Mouse (Mus musculus) liver, postnatal 0 days (tissue): ENCODE measurements around the gene Btg4. TPM values are rescaled to one million over a fixed set of nuclear protein-coding genes. Genes with fewer than 3 reads are reported as not detected.

ENCODE experiments used
- ATAC-seq: fragments of 200-750 bp; cut with Nextera tagmentation; 2 replicates; pipeline ENCODE4 v1.8.0; 2017; ENCODE audit warnings: mild to moderate bottlenecking, moderate library complexity
- DNase-seq: peaks from one replicate; pipeline ENCODE4 v3.0.0-alpha.2; 2016
- H3K27ac ChIP-seq: fragments of 300-500 bp; sonication (generic); 2 replicates; pipeline ENCODE4 v1.5.1; 2014; ENCODE audit warnings: antibody characterized with exemption, moderate library complexity, mild to moderate bottlenecking, low read depth
- H3K27me3 ChIP-seq: fragments of 300-500 bp; sonication (generic); 2 replicates; pipeline ENCODE4 v1.6.1; 2014; ENCODE audit warnings: low read length, control low read depth, mixed read lengths; ENCODE audit not compliant: insufficient read depth
- H3K36me3 ChIP-seq: fragments of 300-500 bp; sonication (generic); replicated peaks from 2 replicates; pipeline ENCODE4 v1.6.1; 2014; ENCODE audit warnings: mild to moderate bottlenecking, control low read depth, low read length, moderate library complexity, mixed read lengths; ENCODE audit not compliant: insufficient read depth
- H3K4me1 ChIP-seq: fragments of 300-500 bp; sonication (generic); 2 replicates; pipeline ENCODE4 v1.6.1; 2014; ENCODE audit warnings: antibody characterized with exemption, mild to moderate bottlenecking, control low read depth; ENCODE audit not compliant: insufficient read depth
- H3K4me2 ChIP-seq: fragments of 300-500 bp; sonication (generic); 2 replicates; pipeline ENCODE4 v1.6.1; 2014; ENCODE audit warnings: low read depth, mild to moderate bottlenecking, low read length, moderate library complexity, mixed read lengths
- H3K4me3 ChIP-seq: fragments of 300-500 bp; sonication (generic); 2 replicates; pipeline ENCODE4 v1.5.1; 2014; ENCODE audit warnings: low read depth, low read length
- H3K9ac ChIP-seq: fragments of 300-500 bp; sonication (generic); replicated peaks from 2 replicates; pipeline ENCODE4 v1.6.1; 2014; ENCODE audit warnings: mild to moderate bottlenecking, moderate library complexity
- H3K9me3 ChIP-seq: fragments of 300-500 bp; sonication (generic); 2 replicates; pipeline ENCODE4 v1.6.1; 2016; ENCODE audit warnings: mild to moderate bottlenecking, control low read depth, low read length, mixed read lengths
- CTCF ChIP-seq: sonication (generic); IDR thresholded peaks from 2 replicates; pipeline ENCODE4 v1.5.1; 2016; ENCODE audit warnings: antibody characterized with exemption, low read depth
- EP300 ChIP-seq: IDR thresholded peaks from 2 replicates; pipeline ENCODE4 v1.6.1; 2016; ENCODE audit warnings: antibody characterized with exemption, low read depth, mild to moderate bottlenecking
- WGBS: fragments of 180-500 bp; shearing (Covaris S2); extraction: QIAGEN DNeasy Blood & Tissue Kit; methylation state at CpG from one replicate; pipeline ENCODE4 v1.1.7; 2014; ENCODE audit not compliant: insufficient replicate concordance; 5-methylcytosine and 5-hydroxymethylcytosine counted together
- polyA plus RNA-seq: library from polyadenylated mRNA; unstranded; fragments of >200 nt; fragmentation: Nextera tagmentation; extraction: Ambion mirVana; gene quantifications from 2 replicates; pipeline ENCODE4 v1.2.1, GENCODE M21; 2015

Gene Btg4
- polyA plus RNA-seq = not detected in 2 replicates

- H3K27me3 ChIP-seq = no peaks in the 10 kb centered on the region
- no peaks in the 10 kb centered on the region for H3K4me1 ChIP-seq
- ATAC-seq = no peak
- WGBS = 83% methylated on average over 2 of the region's 2 CpGs
- no peak within 1 kb of the TSS for H3K9ac ChIP-seq
- TF ChIP-seq CTCF = no peak
- no peak for TF ChIP-seq EP300
- H3K4me2 ChIP-seq = no peak within 1 kb of the TSS
- no peaks in the 10 kb centered on the region for H3K9me3 ChIP-seq
- no peak within 1 kb of the TSS for H3K4me3 ChIP-seq
- DNase-seq = no peak
- H3K27ac ChIP-seq = no peak within 1 kb of the TSS
- no peaks in the 10 kb centered on the region for H3K36me3 ChIP-seq
These were observed at the start of gene Btg4 for GRCm38 (mm10) chr9:51060601-51061000. Gene Btg4, plus strand, starts transcription at chr9:51060901.

GRCm38 (mm10) chr9:51013644-51014043, 47.1 kb upstream of the Btg4 start:
- H3K4me1 ChIP-seq = no peaks in the 10 kb centered on the region
- DNase-seq (no peak), ATAC-seq (no peak)
- no peak overlapping the region for H3K9ac ChIP-seq
- no peak overlapping the region for H3K4me3 ChIP-seq
- H3K4me2 ChIP-seq = no peak overlapping the region
- no peaks in the 10 kb centered on the region for H3K9me3 ChIP-seq
- WGBS = 54% methylated on average over 1 of the region's 1 CpGs
- 0 out of 2 replicates have a peak, but pooled peaks cover 4% of the 10 kb centered on the region for H3K27me3 ChIP-seq
- H3K36me3 ChIP-seq = no peaks in the 10 kb centered on the region
- H3K27ac ChIP-seq = no peak overlapping the region
- TF ChIP-seq CTCF (no peak), EP300 (no peak)

- no peaks in the 10 kb centered on the region for H3K36me3 ChIP-seq
- DNase-seq = no peak
- H3K27ac ChIP-seq = no peak overlapping the region
- WGBS = 39% methylated on average over 4 of the region's 4 CpGs
- H3K9me3 ChIP-seq = no peaks in the 10 kb centered on the region
- no peak overlapping the region for H3K4me3 ChIP-seq
- no peak for TF ChIP-seq EP300
- no peak for TF ChIP-seq CTCF
- H3K4me2 ChIP-seq = no peak overlapping the region
- no peak for ATAC-seq
- no peaks in the 10 kb centered on the region for H3K4me1 ChIP-seq
- H3K27me3 ChIP-seq = 0 out of 2 replicates have a peak, but pooled peaks cover 4% of the 10 kb centered on the region
- no peak overlapping the region for H3K9ac ChIP-seq
These were observed 45.0 kb upstream of the Btg4 start for GRCm38 (mm10) chr9:51015732-51016131.

- Histone ChIP-seq H3K9ac (no peak overlapping the region), H3K4me1 (no peaks in the 10 kb centered on the region), H3K4me2 (no peak overlapping the region), H3K4me3 (no peak overlapping the region), H3K27ac (no peak overlapping the region), H3K9me3 (no peaks in the 10 kb centered on the region), H3K27me3 (0 out of 2 replicates have a peak, but pooled peaks cover 4% of the 10 kb centered on the region), H3K36me3 (no peaks in the 10 kb centered on the region)
- 59% methylated on average over 7 of the region's 7 CpGs for WGBS
- TF ChIP-seq EP300 (no peak), CTCF (no peak)
- ATAC-seq (no peak), DNase-seq (no peak)
These were observed 41.0 kb upstream of the Btg4 start for GRCm38 (mm10) chr9:51019670-51020069.

GRCm38 (mm10) chr9:51020351-51020750, 40.4 kb upstream of the Btg4 start:
- WGBS = 25% methylated on average over 3 of the region's 3 CpGs
- H3K27me3 ChIP-seq = 0 out of 2 replicates have a peak, but pooled peaks cover 4% of the 10 kb centered on the region
- H3K4me2 ChIP-seq = no peak overlapping the region
- no peaks in the 10 kb centered on the region for H3K36me3 ChIP-seq
- no peaks in the 10 kb centered on the region for H3K4me1 ChIP-seq
- TF ChIP-seq EP300 = no peak
- no peak for TF ChIP-seq CTCF
- H3K4me3 ChIP-seq = no peak overlapping the region
- H3K9me3 ChIP-seq = no peaks in the 10 kb centered on the region
- DNase-seq = no peak
- H3K27ac ChIP-seq = no peak overlapping the region
- ATAC-seq = no peak
- H3K9ac ChIP-seq = no peak overlapping the region

- ATAC-seq = no peak
- WGBS = 46% methylated on average over 4 of the region's 4 CpGs
These were observed 39.4 kb upstream of the Btg4 start for GRCm38 (mm10) chr9:51021123-51021795.

More at GRCm38 (mm10) chr9:51021123-51021795, 39.4 kb upstream of the Btg4 start:
- 0 out of 2 replicates have a peak, but pooled peaks cover 4% of the 10 kb centered on the region for H3K27me3 ChIP-seq
- no peak overlapping the region for H3K9ac ChIP-seq
- no peaks in the 10 kb centered on the region for H3K9me3 ChIP-seq
- DNase-seq = no peak
- H3K36me3 ChIP-seq = no peaks in the 10 kb centered on the region
- TF ChIP-seq CTCF = no peak
- no peak for TF ChIP-seq EP300
- H3K4me2 ChIP-seq = no peak overlapping the region
- no peak overlapping the region for H3K4me3 ChIP-seq
- H3K4me1 ChIP-seq = no peaks in the 10 kb centered on the region
- no peak overlapping the region for H3K27ac ChIP-seq
